Mouse (Mus musculus) small intestine, adult 2 months (tissue): Measurements from ENCODE around the gene Hist2h3b.

Experiments used
- CTCF ChIP-seq: fragments of 200-500 bp; IDR thresholded peaks from 2 replicates; pipeline ENCODE4 v1.5.1; 2012; ENCODE audit warnings: low read depth, mild to moderate bottlenecking, control low read depth, inconsistent platforms, low read length, moderate library complexity, mixed read lengths; ENCODE audit not compliant: insufficient replicate concordance, insufficient read length; ENCODE audit errors: extremely low read depth
- POLR2A ChIP-seq: fragments of 200-500 bp; IDR thresholded peaks from 2 replicates; pipeline ENCODE4 v1.6.1; 2012; ENCODE audit warnings: low read depth, mild to moderate bottlenecking, control low read depth, inconsistent platforms, low read length, moderate library complexity

DNA sequence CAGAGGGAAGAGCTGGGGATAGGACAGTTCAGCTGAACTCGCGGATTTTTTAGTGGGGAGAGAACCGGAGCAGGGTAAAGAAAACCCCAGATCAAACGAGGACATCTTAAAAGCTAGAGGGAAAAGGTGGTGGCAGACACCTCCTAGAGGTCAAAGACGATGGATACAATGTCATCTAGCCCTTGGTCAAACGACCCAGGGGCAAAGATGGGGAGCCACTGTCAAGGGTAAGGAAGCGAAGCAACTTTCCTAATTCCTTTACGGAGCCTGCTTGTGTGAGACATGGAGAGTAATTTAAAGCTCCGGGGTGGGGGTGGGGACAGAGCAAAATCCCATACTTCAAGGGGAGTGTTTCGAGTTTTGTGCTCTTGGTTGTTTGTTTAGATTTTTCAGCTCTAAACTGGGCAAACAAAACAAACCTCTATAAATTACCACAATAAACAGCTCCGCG is 49.2 kb upstream of the Hist2h3b start:
- TF ChIP-seq CTCF (peak; percentile 24; the same call in 1 of the 2 replicates), POLR2A (no peak)
